ENCODE assay signal across 27 mouse cellular contexts in the genomic region with DNA sequence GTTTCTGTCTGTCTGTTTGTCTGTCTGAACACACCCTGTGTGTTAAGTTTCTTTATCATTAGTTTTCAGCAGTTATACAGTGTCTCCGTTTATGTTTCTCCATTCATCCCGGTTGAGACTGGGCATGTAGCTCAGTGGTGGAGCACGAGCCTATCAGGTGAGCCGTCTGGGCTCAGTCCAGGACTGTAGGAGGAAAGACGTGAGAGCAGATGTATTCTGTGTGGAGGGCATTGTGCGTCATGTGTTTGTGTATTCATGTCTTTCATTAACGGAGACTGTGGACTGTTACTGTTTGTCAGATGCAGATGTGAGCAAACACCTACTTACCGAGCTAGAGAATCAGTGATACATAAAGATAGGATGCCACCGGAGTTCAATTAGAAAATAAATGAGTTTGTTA. TPM values are rescaled to one million over a fixed set of nuclear protein-coding genes. Genes with fewer than 3 reads are reported as not detected.
DNase-seq lines count a peak whose midpoint lies in the region; ATAC-seq and TF ChIP-seq lines count a peak whose summit lies in the region.
"Had no signal": no experiment of that assay in that cellular context is flagged by ENCODE, and none has a peak within 500 bp of the region (broad histone marks: within the 10 kb centered on the region; RNA-seq: fewer than 3 reads in every experiment).

No protein-coding gene starts in this region.

- WGBS in liver, embryonic 13.5 days (ENCODE audit: insufficient replicate concordance) = 67% methylated on average over 9 of the region's 9 CpGs
- 88% methylated on average over 9 of the region's 9 CpGs for WGBS in midbrain, embryonic 11.5 days
- 73% methylated on average over 9 of the region's 9 CpGs for WGBS in midbrain, postnatal 0 days
- WGBS in stomach, postnatal 0 days = 53% methylated on average over 9 of the region's 9 CpGs

- no peak overlapping the region for H3K4me3 ChIP-seq in liver, embryonic 13.5 days (replicated peaks)
- no peak overlapping the region for H3K4me3 ChIP-seq in midbrain, embryonic 11.5 days (ENCODE audit: low read depth, low read length)
- H3K4me3 ChIP-seq in midbrain, postnatal 0 days (ENCODE audit: low read depth, low read length) = no peak overlapping the region
- H3K4me3 ChIP-seq in stomach, postnatal 0 days (ENCODE audit: low read depth, low read length) = no peak overlapping the region
- H3K4me3 ChIP-seq: embryonic facial prominence, embryonic 10.5 days; embryonic facial prominence, embryonic 13.5 days; erythroblast, embryonic 14.5 days; forebrain, embryonic 12.5 days; forebrain, embryonic 15.5 days; heart, embryonic 12.5 days; heart, embryonic 15.5 days; hindbrain, embryonic 10.5 days; hindbrain, embryonic 13.5 days had no signal

- ATAC-seq in liver, embryonic 13.5 days (ENCODE audit: low read depth) = peak; percentile 45; the same call in 1 of the 2 replicates
- ATAC-seq in midbrain, embryonic 11.5 days (ENCODE audit: low FRiP score) = no peak
- no peak for ATAC-seq in midbrain, postnatal 0 days (ENCODE audit: low FRiP score)
- peak; percentile 61; the same call in 1 of the 2 replicates for ATAC-seq in stomach, postnatal 0 days (ENCODE audit: low FRiP score, low TSS enrichment)
- ATAC-seq: CD4-positive, CD25-positive, alpha-beta regulatory T cell, adult 4 months; forebrain, embryonic 15.5 days had no signal

- H3K9ac ChIP-seq in liver, embryonic 13.5 days = no peak overlapping the region
- no peak overlapping the region for H3K9ac ChIP-seq in midbrain, embryonic 11.5 days (ENCODE audit: low read length)
- no peak overlapping the region for H3K9ac ChIP-seq in midbrain, postnatal 0 days (replicated peaks; ENCODE audit: low read length, poor library complexity, severe bottlenecking)
- no peak overlapping the region for H3K9ac ChIP-seq in stomach, postnatal 0 days (ENCODE audit: low read length)
- H3K9ac ChIP-seq: embryonic facial prominence, embryonic 13.5 days; forebrain, embryonic 12.5 days; forebrain, embryonic 15.5 days; heart, embryonic 12.5 days; heart, embryonic 15.5 days; hindbrain, embryonic 13.5 days had no signal

- H3K4me2 ChIP-seq in liver, embryonic 13.5 days = no peak overlapping the region
- no peak overlapping the region for H3K4me2 ChIP-seq in midbrain, embryonic 11.5 days
- no peak overlapping the region for H3K4me2 ChIP-seq in midbrain, postnatal 0 days (ENCODE audit: low read depth, low read length, poor library complexity, severe bottlenecking)
- no peak overlapping the region for H3K4me2 ChIP-seq in stomach, postnatal 0 days (replicated peaks; ENCODE audit: low read depth)
- H3K4me2 ChIP-seq: embryonic facial prominence, embryonic 13.5 days; forebrain, embryonic 12.5 days; forebrain, embryonic 15.5 days; heart, embryonic 12.5 days; heart, embryonic 15.5 days; hindbrain, embryonic 13.5 days had no signal

- H3K36me3 ChIP-seq in liver, embryonic 13.5 days = no peaks in the 10 kb centered on the region
- no peaks in the 10 kb centered on the region for H3K36me3 ChIP-seq in midbrain, embryonic 11.5 days (ENCODE audit: control insufficient read depth, insufficient read depth, low read length)
- no peaks in the 10 kb centered on the region for H3K36me3 ChIP-seq in midbrain, postnatal 0 days (ENCODE audit: insufficient read depth, low read length)
- no peaks in the 10 kb centered on the region for H3K36me3 ChIP-seq in stomach, postnatal 0 days (ENCODE audit: control insufficient read depth, insufficient read depth, low read length)
- H3K36me3 ChIP-seq: embryonic facial prominence, embryonic 13.5 days; forebrain, embryonic 12.5 days; forebrain, embryonic 15.5 days; heart, embryonic 12.5 days; heart, embryonic 15.5 days; hindbrain, embryonic 10.5 days; hindbrain, embryonic 13.5 days had no signal

- no peak overlapping the region for H3K27ac ChIP-seq in liver, embryonic 13.5 days
- no peak overlapping the region for H3K27ac ChIP-seq in midbrain, embryonic 11.5 days (ENCODE audit: low read depth, low read length)
- no peak overlapping the region for H3K27ac ChIP-seq in midbrain, postnatal 0 days (ENCODE audit: low read depth, low read length)
- no peak overlapping the region for H3K27ac ChIP-seq in stomach, postnatal 0 days (replicated peaks)
- H3K27ac ChIP-seq: embryonic facial prominence, embryonic 10.5 days; embryonic facial prominence, embryonic 13.5 days; forebrain, embryonic 12.5 days; forebrain, embryonic 15.5 days; heart, embryonic 15.5 days; hindbrain, embryonic 10.5 days; hindbrain, embryonic 13.5 days had no signal

- TF ChIP-seq CTCF in midbrain, postnatal 0 days (IDR thresholded peaks at IDR 0.05) = no peak
- no peak for TF ChIP-seq CTCF in stomach, postnatal 0 days (IDR thresholded peaks at IDR 0.05; ENCODE audit: low read depth)

- peaks cover 8% of the 10 kb centered on the region; the same call in 1 of the 2 replicates for H3K4me1 ChIP-seq in liver, embryonic 13.5 days (replicated peaks)
- no peaks in the 10 kb centered on the region for H3K4me1 ChIP-seq in midbrain, embryonic 11.5 days (ENCODE audit: control insufficient read depth, insufficient read depth, low read length)
- no peaks in the 10 kb centered on the region for H3K4me1 ChIP-seq in midbrain, postnatal 0 days (ENCODE audit: insufficient read depth, low read length)
- H3K4me1 ChIP-seq in stomach, postnatal 0 days (replicated peaks; ENCODE audit: control insufficient read depth, insufficient read depth) = no peaks in the 10 kb centered on the region
- H3K4me1 ChIP-seq: embryonic facial prominence, embryonic 10.5 days; forebrain, embryonic 12.5 days; forebrain, embryonic 15.5 days; heart, embryonic 15.5 days; hindbrain, embryonic 10.5 days; hindbrain, embryonic 13.5 days had no signal

- H3K27me3 ChIP-seq in liver, embryonic 13.5 days = no peaks in the 10 kb centered on the region
- H3K27me3 ChIP-seq in midbrain, embryonic 11.5 days (ENCODE audit: control insufficient read depth, insufficient read depth, low read length) = no peaks in the 10 kb centered on the region
- H3K27me3 ChIP-seq in midbrain, postnatal 0 days (ENCODE audit: insufficient read depth, low read length) = no peaks in the 10 kb centered on the region
- no peaks in the 10 kb centered on the region for H3K27me3 ChIP-seq in stomach, postnatal 0 days (ENCODE audit: control insufficient read depth, insufficient read depth, low read length)
- H3K27me3 ChIP-seq: embryonic facial prominence, embryonic 13.5 days; forebrain, embryonic 12.5 days; forebrain, embryonic 15.5 days; heart, embryonic 12.5 days; heart, embryonic 15.5 days; hindbrain, embryonic 13.5 days had no signal

- no peak for DNase-seq in liver, embryonic 13.5 days
- no peak for DNase-seq in liver
- DNase-seq in midbrain, embryonic 11.5 days (ENCODE audit: low spot score, missing footprints) = peak; percentile 23
- no peak for DNase-seq in midbrain, postnatal 0 days (ENCODE audit: low spot score)
- no peak for DNase-seq in stomach, postnatal 0 days (ENCODE audit: low spot score)
- DNase-seq in cerebellum, postnatal 25 days = no peak
- DNase-seq: adrenal gland, adult 2 months; adrenal gland, postnatal 14 days; cerebellum, adult 11 months; cerebellum, adult 2 months; cerebellum, adult 9-11 months; cerebellum, postnatal 36 days; embryo, embryonic 11 days; gastrocnemius, postnatal 25 days; heart, adult 18-20 months; heart, postnatal 10 days; heart, postnatal 36 days had no signal

- TF ChIP-seq EP300 in stomach, postnatal 0 days (optimal IDR thresholded peaks at IDR 0.05) = no peak

- H3K9me3 ChIP-seq in liver, embryonic 13.5 days (replicated peaks) = no peaks in the 10 kb centered on the region
- H3K9me3 ChIP-seq in midbrain, embryonic 11.5 days (ENCODE audit: control insufficient read depth, low read length) = no peaks in the 10 kb centered on the region
- no peaks in the 10 kb centered on the region for H3K9me3 ChIP-seq in midbrain, postnatal 0 days (ENCODE audit: low read length)
- H3K9me3 ChIP-seq in stomach, postnatal 0 days (ENCODE audit: control insufficient read depth, low read length) = no peaks in the 10 kb centered on the region
- H3K9me3 ChIP-seq: embryonic facial prominence, embryonic 10.5 days; embryonic facial prominence, embryonic 13.5 days; forebrain, embryonic 12.5 days; forebrain, embryonic 15.5 days; heart, embryonic 12.5 days; heart, embryonic 15.5 days; hindbrain, embryonic 10.5 days; hindbrain, embryonic 13.5 days had no signal

RNA-seq across cellular contexts. Expression of gene Cdca7l, which starts 52.9 kb away (rescaled TPM):
- polyA plus RNA-seq in liver, embryonic 13.5 days (2015; fragmentation: Nextera tagmentation; extraction: Ambion mirVana) = 25.0 and 30.5 TPM in 2 replicates
- 41.2 and 45.2 TPM in 2 replicates for polyA plus RNA-seq in midbrain, embryonic 11.5 days (2014; fragmentation: Nextera tagmentation; extraction: Ambion mirVana)
- total RNA-seq in midbrain, postnatal 0 days (2014; rRNA removed) = 1.3 and 2.5 TPM in 2 replicates
- 1.8 and 2.2 TPM in 2 replicates for polyA plus RNA-seq in midbrain, postnatal 0 days (2015; fragmentation: Nextera tagmentation; extraction: Ambion mirVana)
- 15.1 and 15.7 TPM in 2 replicates for polyA plus RNA-seq in stomach, postnatal 0 days (2015; fragmentation: Nextera tagmentation; extraction: Ambion mirVana)

Comparison
In these comparisons a context has a peak if more than half of its experiments do, and no peak if none do; other contexts are left out.
1. ATAC-seq: peak in liver, embryonic 13.5 days (single experiment) and stomach, postnatal 0 days (single experiment); none in midbrain, embryonic 11.5 days (single experiment) and midbrain, postnatal 0 days (single experiment).